Mouse (Mus musculus) kidney, embryonic 16.5 days (tissue): Measurements from ENCODE around the gene Spata25. TPM values are rescaled to one million over a fixed set of nuclear protein-coding genes. Genes with fewer than 3 reads are reported as not detected.

Source experiments
- ATAC-seq: fragments of 200-750 bp; cut with Nextera tagmentation; 2 replicates; pipeline ENCODE4 v1.8.0; 2017; ENCODE audit warnings: moderate TSS enrichment; ENCODE audit not compliant: low FRiP score, low TSS enrichment
- H3K27ac ChIP-seq: fragments of 300-500 bp; sonication (generic); 2 replicates; pipeline ENCODE4 v1.5.1; 2014; ENCODE audit warnings: low read length
- H3K27me3 ChIP-seq: fragments of 300-500 bp; sonication (generic); 2 replicates; pipeline ENCODE4 v1.6.1; 2014; ENCODE audit warnings: low read length, control low read depth, mixed read lengths; ENCODE audit not compliant: insufficient read depth
- H3K36me3 ChIP-seq: fragments of 300-500 bp; sonication (generic); 2 replicates; pipeline ENCODE4 v1.6.1; 2014; ENCODE audit warnings: low read length, control low read depth, mixed read lengths; ENCODE audit not compliant: insufficient read depth
- H3K4me1 ChIP-seq: fragments of 300-500 bp; sonication (generic); 2 replicates; pipeline ENCODE4 v1.6.1; 2014; ENCODE audit warnings: low read length, control low read depth, mixed read lengths; ENCODE audit not compliant: insufficient read depth
- H3K4me2 ChIP-seq: fragments of 300-500 bp; sonication (generic); replicated peaks from 2 replicates; pipeline ENCODE4 v1.6.1; 2014; ENCODE audit warnings: low read depth, low read length
- H3K4me3 ChIP-seq: fragments of 300-500 bp; sonication (generic); 2 replicates; pipeline ENCODE4 v1.5.1; 2014; ENCODE audit warnings: mild to moderate bottlenecking, low read length
- H3K9ac ChIP-seq: fragments of 300-500 bp; sonication (generic); replicated peaks from 2 replicates; pipeline ENCODE4 v1.6.1; 2014; ENCODE audit warnings: low read length
- H3K9me3 ChIP-seq: fragments of 300-500 bp; sonication (generic); 2 replicates; pipeline ENCODE4 v1.6.1; 2016; ENCODE audit warnings: low read length, control low read depth
- WGBS: fragments of 180-500 bp; shearing (Covaris S2); extraction: QIAGEN DNeasy Blood & Tissue Kit; methylation state at CpG from one replicate; pipeline ENCODE4 v1.1.7; 2014; 5-methylcytosine and 5-hydroxymethylcytosine counted together
- polyA plus RNA-seq: library from polyadenylated mRNA; unstranded; fragments of >200 nt; fragmentation: Nextera tagmentation; extraction: Ambion mirVana; gene quantifications from 2 replicates; pipeline ENCODE4 v1.2.1, GENCODE M21; 2015

Spata25 gene
- polyA plus RNA-seq, 1 experiment from 2014 or later: not detected

- Histone ChIP-seq H3K4me2 (no peak overlapping the region), H3K36me3 (peaks cover 13% of the 10 kb centered on the region), H3K9me3 (no peaks in the 10 kb centered on the region), H3K27ac (no peak overlapping the region), H3K4me1 (peaks cover 9% of the 10 kb centered on the region), H3K9ac (no peak overlapping the region), H3K4me3 (no peak overlapping the region), H3K27me3 (no peaks in the 10 kb centered on the region)
- ATAC-seq: no peak
- WGBS: 65% methylated on average over 10 of the region's 10 CpGs
Observed at GRCm38 (mm10) chr2:164831029-164831428, 2.7 kb upstream of the Spata25 start.

DNA sequence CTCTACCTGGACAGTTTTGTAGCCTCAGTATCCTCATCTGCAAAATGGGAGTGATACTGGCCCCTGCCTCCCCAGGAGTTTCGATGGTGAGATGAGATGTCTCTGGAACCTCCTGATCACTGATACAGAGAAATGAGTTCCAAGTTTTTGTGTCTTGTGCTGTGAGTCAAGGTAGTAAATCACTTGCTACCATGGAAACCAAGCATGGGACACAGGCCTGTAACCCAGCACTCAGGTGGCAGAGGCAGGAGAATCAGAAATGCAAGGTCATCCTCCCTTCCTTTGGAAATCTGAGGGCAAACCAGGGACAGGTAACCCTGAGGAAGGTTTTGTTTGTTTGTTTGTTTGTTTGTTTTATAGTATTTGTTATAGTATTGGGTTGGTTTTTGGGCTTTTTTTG, 753 bp upstream of the Spata25 start:
- no peak overlapping the region for H3K9ac ChIP-seq
- H3K4me2 ChIP-seq: no peak overlapping the region
- H3K4me3 ChIP-seq: no peak overlapping the region
- no peaks in the 10 kb centered on the region for H3K9me3 ChIP-seq
- peaks cover 27% of the 10 kb centered on the region for H3K36me3 ChIP-seq
- no peaks in the 10 kb centered on the region for H3K27me3 ChIP-seq
- H3K27ac ChIP-seq: no peak overlapping the region
- peaks cover 2% of the 10 kb centered on the region for H3K4me1 ChIP-seq
- no peak for ATAC-seq
- WGBS: 96% methylated on average over 1 of the region's 1 CpGs

- no peak overlapping the region for H3K4me2 ChIP-seq
- no peaks in the 10 kb centered on the region for H3K9me3 ChIP-seq
- H3K9ac ChIP-seq: no peak overlapping the region
- no peaks in the 10 kb centered on the region for H3K27me3 ChIP-seq
- 88% methylated on average over 16 of the region's 16 CpGs for WGBS
- peaks cover 12% of the 10 kb centered on the region for H3K4me1 ChIP-seq
- H3K27ac ChIP-seq: no peak overlapping the region
- no peak for ATAC-seq
- H3K36me3 ChIP-seq: peaks cover 27% of the 10 kb centered on the region
- H3K4me3 ChIP-seq: no peak overlapping the region
Observed at GRCm38 (mm10) chr2:164827146-164827850, 1.0 kb downstream of the Spata25 start.

- Histone ChIP-seq H3K27me3 (no peaks in the 10 kb centered on the region), H3K4me1 (peaks cover 14% of the 10 kb centered on the region), H3K27ac (no peak overlapping the region), H3K36me3 (peaks cover 27% of the 10 kb centered on the region), H3K4me2 (no peak overlapping the region), H3K4me3 (no peak overlapping the region), H3K9me3 (no peaks in the 10 kb centered on the region), H3K9ac (no peak overlapping the region)
- 94% methylated on average over 17 of the region's 17 CpGs for WGBS
- ATAC-seq: no peak
Observed at GRCm38 (mm10) chr2:164825521-164825920, 2.8 kb downstream of the Spata25 start.

DNA sequence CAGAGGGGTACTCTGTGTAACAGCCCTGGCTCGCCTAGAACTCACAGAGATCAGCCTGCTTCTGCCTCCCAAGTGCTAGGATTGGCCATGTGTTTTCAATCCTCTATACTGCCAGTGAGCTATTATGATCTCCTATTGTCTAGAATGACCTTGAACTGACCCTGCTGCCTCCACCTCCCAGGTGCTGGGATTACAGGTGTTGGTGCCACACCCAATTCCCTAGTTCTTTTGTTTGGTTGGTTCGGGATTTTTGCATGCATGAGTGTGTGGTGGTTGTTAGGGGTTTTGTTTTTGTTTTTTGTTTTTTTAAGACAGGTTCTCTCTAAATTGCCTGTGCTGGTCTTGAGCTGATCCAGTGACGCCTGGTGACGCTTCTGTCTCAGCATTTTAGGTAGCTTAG, 4.4 kb downstream of the Spata25 start:
- H3K4me1 ChIP-seq: peaks cover 14% of the 10 kb centered on the region
- ATAC-seq: no peak
- H3K27ac ChIP-seq: no peak overlapping the region
- 90% methylated on average over 4 of the region's 4 CpGs for WGBS
- 0 out of 2 replicates have a peak overlapping the region, but pooled peaks have one; percentile 54 for H3K4me2 ChIP-seq
- H3K4me3 ChIP-seq: no peak overlapping the region
- H3K27me3 ChIP-seq: no peaks in the 10 kb centered on the region
- no peaks in the 10 kb centered on the region for H3K9me3 ChIP-seq
- peaks cover 27% of the 10 kb centered on the region for H3K36me3 ChIP-seq
- H3K9ac ChIP-seq: no peak overlapping the region

GRCm38 (mm10) chr2:164823181-164823585, 5.2 kb downstream of the Spata25 start:
- peaks cover 27% of the 10 kb centered on the region for H3K36me3 ChIP-seq
- H3K9ac ChIP-seq: peak overlapping the region; percentile 78
- H3K9me3 ChIP-seq: no peaks in the 10 kb centered on the region
- ATAC-seq: peak; percentile 78
- WGBS: 2% methylated on average over 10 of the region's 10 CpGs
- H3K27ac ChIP-seq: peak overlapping the region; percentile 86
- H3K4me3 ChIP-seq: peak overlapping the region; percentile 89
- H3K4me2 ChIP-seq: peak overlapping the region; percentile 54
- no peaks in the 10 kb centered on the region for H3K27me3 ChIP-seq
- peaks cover 14% of the 10 kb centered on the region for H3K4me1 ChIP-seq

- peak within 1 kb of the TSS; percentile 86 for H3K27ac ChIP-seq
- WGBS: 2% methylated on average over 32 of the region's 32 CpGs
- peak within 1 kb of the TSS; percentile 78 for H3K9ac ChIP-seq
- peaks cover 14% of the 10 kb centered on the region for H3K4me1 ChIP-seq
- peak; percentile 99 for ATAC-seq
- H3K4me3 ChIP-seq: peak within 1 kb of the TSS; percentile 89
- no peaks in the 10 kb centered on the region for H3K9me3 ChIP-seq
- H3K27me3 ChIP-seq: no peaks in the 10 kb centered on the region
- peak within 1 kb of the TSS; percentile 59 for H3K4me2 ChIP-seq
- H3K36me3 ChIP-seq: peaks cover 26% of the 10 kb centered on the region
Observed at GRCm38 (mm10) chr2:164822636-164823165, 5.6 kb downstream of the Spata25 start, which contains the start of gene Zswim1. Gene Zswim1, plus strand, starts transcription at chr2:164822686.

GRCm38 (mm10) chr2:164821060-164821459, 7.3 kb downstream of the Spata25 start:
- Histone ChIP-seq H3K4me1 (peaks cover 23% of the 10 kb centered on the region), H3K9ac (no peak overlapping the region), H3K4me3 (no peak overlapping the region), H3K4me2 (no peak overlapping the region), H3K27me3 (no peaks in the 10 kb centered on the region), H3K9me3 (no peaks in the 10 kb centered on the region), H3K36me3 (peaks cover 14% of the 10 kb centered on the region), H3K27ac (no peak overlapping the region)
- no peak for ATAC-seq
- 91% methylated on average over 6 of the region's 6 CpGs for WGBS

GRCm38 (mm10) chr2:164817703-164818102, 10.6 kb downstream of the Spata25 start:
- H3K36me3 ChIP-seq: no peaks in the 10 kb centered on the region; the same call in 1 of the 2 replicates
- no peak overlapping the region for H3K27ac ChIP-seq
- no peak overlapping the region for H3K4me3 ChIP-seq
- H3K4me2 ChIP-seq: no peak overlapping the region
- H3K9ac ChIP-seq: no peak overlapping the region
- ATAC-seq: no peak
- no peaks in the 10 kb centered on the region for H3K27me3 ChIP-seq
- 61% methylated on average over 5 of the region's 5 CpGs for WGBS
- peaks cover 15% of the 10 kb centered on the region for H3K4me1 ChIP-seq
- H3K9me3 ChIP-seq: no peaks in the 10 kb centered on the region

GRCm38 (mm10) chr2:164817206-164817605, 11.1 kb downstream of the Spata25 start:
- no peak for ATAC-seq
- Histone ChIP-seq H3K9me3 (no peaks in the 10 kb centered on the region), H3K9ac (no peak overlapping the region), H3K4me2 (no peak overlapping the region), H3K27me3 (no peaks in the 10 kb centered on the region), H3K27ac (no peak overlapping the region), H3K36me3 (no peaks in the 10 kb centered on the region; the same call in 1 of the 2 replicates), H3K4me3 (no peak overlapping the region), H3K4me1 (peaks cover 11% of the 10 kb centered on the region)
- WGBS: 87% methylated on average over 6 of the region's 6 CpGs
